Mouse (Mus musculus) megakaryocyte, embryonic 14.5 days (primary cell): ENCODE data around the gene Srebf2.

ENCODE experiments used
- FLI1 ChIP-seq: IDR thresholded peaks from 2 replicates; pipeline ENCODE4 v1.6.1; 2012; ENCODE audit warnings: low read length, inconsistent platforms, mixed read lengths
- GATA1 ChIP-seq: IDR thresholded peaks from 3 replicates; pipeline ENCODE4 v1.6.1; 2012; ENCODE audit warnings: mixed read lengths, low read length, inconsistent platforms, borderline replicate concordance

DNA sequence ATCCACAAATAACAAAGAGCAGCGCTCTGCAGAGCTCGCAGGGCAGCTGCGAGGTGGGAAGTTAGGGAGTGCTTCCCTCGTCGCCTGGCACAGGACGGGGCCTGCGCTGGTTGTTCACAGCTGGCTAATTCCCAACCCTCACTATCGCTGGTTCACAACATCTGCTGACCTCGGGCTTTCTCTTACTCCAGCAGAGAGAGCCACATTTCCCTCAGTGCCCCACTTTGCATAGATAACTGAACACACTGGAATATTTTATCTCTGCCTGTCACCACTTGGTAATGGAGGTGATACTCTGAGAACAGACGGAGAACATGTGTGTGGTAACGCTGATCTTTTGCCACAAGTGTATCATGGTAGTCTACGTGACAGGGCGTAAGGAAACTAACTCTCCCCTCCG lies 39.1 kb downstream of the Srebf2 start:
- TF ChIP-seq GATA1: no peak
- no peak for TF ChIP-seq FLI1
